Mouse (Mus musculus): ENCODE measurements around the gene Dynlt3.
"Not testable (repeated sequence)": the region's sequence is repeated elsewhere in the genome, so short reads cannot be mapped to it uniquely, and the experiment has no call there.

The Dynlt3 gene

DNA sequence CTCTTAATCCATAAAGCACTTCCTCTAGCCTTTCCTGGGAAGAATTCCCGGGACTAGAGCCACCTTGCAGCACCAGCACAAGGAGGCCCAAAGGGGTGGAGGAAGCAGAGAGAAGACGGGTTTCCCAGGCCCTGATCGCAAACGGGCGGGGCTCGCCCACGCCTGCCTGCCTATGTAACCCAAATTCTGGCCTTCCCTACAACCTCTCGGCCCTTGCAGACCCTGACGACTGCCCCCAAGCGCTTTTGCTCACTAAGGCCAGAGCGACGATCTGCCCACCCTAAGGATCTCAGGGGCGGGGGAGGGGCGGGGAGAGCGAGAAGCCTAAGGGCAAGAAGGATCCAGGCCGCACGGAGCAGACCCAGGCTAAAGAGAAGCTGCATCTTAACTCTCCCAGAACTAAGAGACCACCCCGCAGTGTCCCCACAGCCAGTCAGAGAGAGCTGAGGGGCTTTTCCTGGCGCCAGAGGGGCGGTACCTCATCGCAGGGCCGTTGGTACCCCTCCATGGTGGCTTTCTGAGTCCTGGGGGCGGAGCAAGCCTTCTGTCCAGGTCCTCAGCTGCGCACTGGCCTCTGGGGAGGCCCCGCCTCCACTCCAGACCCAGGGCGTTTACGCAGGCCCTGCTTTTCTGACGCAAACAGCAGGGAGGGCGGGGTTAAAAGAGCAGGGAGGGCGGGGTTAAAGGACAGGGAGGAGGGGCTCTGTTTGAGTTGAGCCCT is at the start of gene Dynlt3:
Gene Dynlt3, minus strand, starts transcription at position 613 of the 721 bp plus-strand sequence.
- peak; percentile 21 to 64 for DNase-seq (ENCODE audit: low spot score in 2 of 2)

- DNase-seq (ENCODE audit: low spot score in 2 of 2) = no peak
These were observed 37.0 kb upstream of the Dynlt3 start for GRCm38 (mm10) chrX:9699815-9700214.

DNA sequence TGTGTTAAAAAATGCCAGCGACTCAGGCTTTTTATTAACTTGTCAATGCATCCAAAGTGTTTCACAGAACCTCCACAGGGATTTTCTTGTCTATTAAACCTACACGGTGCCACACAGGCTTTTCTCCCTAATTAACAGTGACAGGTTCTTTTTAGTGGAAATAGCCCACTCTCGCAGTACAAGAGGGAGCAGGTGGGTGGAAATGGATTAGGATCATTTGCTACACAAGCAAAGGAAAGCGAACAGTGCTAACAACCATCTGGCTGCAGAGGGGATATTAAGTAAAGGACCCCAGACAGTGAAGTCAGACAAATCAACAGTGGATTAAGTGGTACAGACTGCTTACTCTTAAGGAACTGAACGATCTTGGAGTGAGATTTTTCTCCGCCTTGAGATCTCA is 33.2 kb upstream of the Dynlt3 start:
- no peak for DNase-seq (ENCODE audit: low spot score in 2 of 2)

DNA sequence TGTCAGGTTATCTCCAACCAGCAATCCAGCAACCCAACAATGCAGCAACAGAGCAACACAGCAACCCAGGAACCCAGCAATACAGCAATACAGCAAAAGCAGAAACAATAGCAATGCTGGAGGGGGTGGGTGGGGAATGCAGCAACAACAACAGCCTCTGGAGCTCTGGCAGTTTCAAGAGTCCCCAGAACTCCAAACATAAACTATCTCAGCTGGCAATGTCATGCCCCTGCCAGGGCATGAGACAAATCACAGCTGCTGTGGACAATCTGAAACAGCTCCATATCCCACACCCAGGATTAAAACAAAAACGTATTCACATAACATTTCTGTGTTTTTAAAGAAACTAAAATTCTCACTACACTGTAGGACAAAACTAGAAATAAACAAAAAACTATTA is 9.2 kb upstream of the Dynlt3 start:
- no peak for DNase-seq (ENCODE audit: low spot score in 2 of 2)

- DNase-seq (ENCODE audit: low spot score in 2 of 2) = no peak
These were observed 8.6 kb upstream of the Dynlt3 start for GRCm38 (mm10) chrX:9671418-9671817.

DNA sequence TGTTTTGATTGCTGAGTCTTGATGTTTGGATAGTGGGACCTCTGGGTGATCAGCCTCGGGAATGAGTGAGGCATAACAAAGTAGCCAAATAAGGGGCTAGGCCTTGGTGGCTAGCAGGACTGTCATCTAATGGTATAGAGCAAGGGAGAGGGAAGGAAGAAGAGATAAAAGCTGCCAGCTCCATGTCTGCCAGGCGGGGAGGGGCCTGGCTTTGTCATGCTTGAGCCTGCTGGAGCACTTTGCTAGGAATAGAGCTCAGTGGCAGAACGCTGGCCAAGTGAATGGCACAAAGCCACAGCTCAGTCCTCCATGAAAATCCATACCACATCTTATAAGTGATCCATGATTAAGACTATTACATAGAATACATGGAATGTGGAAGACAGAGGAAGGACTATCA is 10.0 kb downstream of the Dynlt3 start:
- DNase-seq (ENCODE audit: low spot score in 2 of 2) = peak in 1 of 2 experiments; percentile 18

GRCm38 (mm10) chrX:9640594-9640993 is 22.2 kb downstream of the Dynlt3 start:
- DNase-seq (ENCODE audit: low spot score in 2 of 2) = not testable (repeated sequence)

DNA sequence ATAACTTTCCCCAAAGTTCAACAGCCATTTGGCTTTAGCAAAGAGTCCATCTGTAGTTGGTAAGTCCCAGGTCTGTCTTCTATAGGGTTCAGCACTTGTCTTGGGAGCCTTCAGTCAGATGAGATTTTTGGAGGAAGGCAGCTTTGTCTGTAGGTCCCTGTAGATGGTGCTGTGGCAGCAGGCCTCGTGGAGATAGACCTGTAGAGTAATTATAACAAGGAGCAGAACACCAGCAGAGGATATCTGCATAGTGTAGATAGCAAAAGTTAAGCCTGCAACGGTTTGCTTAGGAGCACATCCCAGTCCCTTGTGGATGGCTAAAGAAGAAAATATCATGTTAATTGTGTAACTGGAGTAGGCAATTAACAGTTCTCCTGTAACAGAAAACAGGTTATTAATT is 22.7 kb downstream of the Dynlt3 start:
- DNase-seq (ENCODE audit: low spot score in 2 of 2) = not testable (repeated sequence)

All from cerebellum, postnatal 4 days (tissue).